Mouse (Mus musculus) brain, embryonic 14.5 days (tissue): ENCODE measurements at regions not wholly inside any gene's neighbourhood (a gene's known extent, or its start where the extent isn't known, plus 50 kb on each side); places are given as distances from the start of the nearest gene placed in this dataset.

Experiments used
- CTCF ChIP-seq: fragments of 200-500 bp; IDR thresholded peaks from 2 replicates; pipeline ENCODE4 v1.5.1; 2012; ENCODE audit warnings: inconsistent platforms, mild to moderate bottlenecking, moderate library complexity, borderline replicate concordance; ENCODE audit not compliant: insufficient read depth, insufficient read length; ENCODE audit errors: extremely low read depth
- POLR2A ChIP-seq: fragments of 200-500 bp; IDR thresholded peaks from 2 replicates; pipeline ENCODE4 v1.6.1; 2012; ENCODE audit warnings: mild to moderate bottlenecking, inconsistent platforms, borderline replicate concordance; ENCODE audit not compliant: poor library complexity, insufficient read depth, insufficient read length, severe bottlenecking; ENCODE audit errors: extremely low read depth

- no peak for TF ChIP-seq CTCF
- TF ChIP-seq POLR2A: no peak
These were observed 161.4 kb downstream of the Rchy1 start for GRCm38 (mm10) chr5:91801297-91801980.
